Mouse (Mus musculus): Measurements from ENCODE around the gene 1810010D01Rik.
A peak's percentile ranks its signal among the peaks of the same experiment; 100 is the strongest.

The 1810010D01Rik gene

GRCm38 (mm10) chr7:145173563-145173962 lies 34.4 kb downstream of the 1810010D01Rik start:
- DNase-seq: no peak

DNA sequence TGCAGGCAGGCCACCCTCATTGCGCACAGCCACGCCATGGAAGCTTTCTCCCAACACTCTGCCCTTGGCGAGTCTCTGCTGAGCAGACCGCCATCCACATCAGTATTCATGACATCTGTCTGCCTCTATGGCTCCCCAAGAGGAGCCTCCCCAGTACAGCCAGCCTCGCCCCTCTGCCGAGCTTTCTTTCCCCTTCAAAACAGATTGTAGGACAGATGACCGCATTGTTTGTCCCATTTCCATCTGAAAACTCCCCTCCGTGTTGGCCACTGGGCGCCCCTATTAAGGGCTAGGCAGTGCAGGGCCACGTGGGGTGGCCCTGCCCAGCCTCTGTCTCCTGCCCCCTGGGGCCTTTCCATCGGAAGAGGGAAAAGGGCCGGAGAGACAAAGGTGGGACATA lies 34.8 kb downstream of the 1810010D01Rik start:
- DNase-seq: peak in 1 of 2 experiments; percentile 42

DNA sequence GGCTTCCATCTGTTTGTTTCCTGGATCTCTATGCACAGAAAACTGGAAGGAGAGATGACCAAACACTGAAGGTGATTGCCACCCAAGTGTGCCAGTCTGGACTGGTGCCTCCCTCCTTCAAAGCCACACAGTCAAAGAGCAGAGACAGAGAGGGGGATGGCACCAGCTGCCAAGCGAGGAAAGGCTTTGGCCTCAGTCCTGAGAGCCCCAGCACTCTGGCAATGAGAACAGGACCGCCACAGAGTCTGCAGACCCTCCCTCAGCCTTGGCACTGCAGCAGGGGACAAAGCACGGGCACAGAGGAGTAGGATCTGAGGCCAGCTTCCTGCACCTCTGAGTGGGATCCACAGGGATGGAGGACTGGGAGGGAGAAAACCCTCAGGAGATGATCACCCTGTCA lies 38.2 kb downstream of the 1810010D01Rik start:
- no peak for DNase-seq

- peak; percentile 76 to 86 for DNase-seq
These were observed 48.4 kb downstream of the 1810010D01Rik start for GRCm38 (mm10) chr7:145159283-145160240.
